Mouse (Mus musculus) lung, embryonic 14.5 days (tissue): ENCODE results near the gene Klhl2. TPM values are rescaled to one million over a fixed set of nuclear protein-coding genes. Genes with fewer than 3 reads are reported as not detected.

Experiments used
- ATAC-seq: fragments of 200-750 bp; cut with Nextera tagmentation; 2 replicates; pipeline ENCODE4 v1.8.0; 2017; ENCODE audit warnings: mild to moderate bottlenecking, moderate TSS enrichment, moderate library complexity; ENCODE audit not compliant: insufficient read depth
- DNase-seq: peaks from one replicate; pipeline ENCODE4 v3.0.0-alpha.2; 2015
- H3K27ac ChIP-seq: fragments of 300-500 bp; sonication (generic); 2 replicates; pipeline ENCODE4 v1.5.1; 2014; ENCODE audit warnings: low read depth, mild to moderate bottlenecking, moderate library complexity
- H3K27me3 ChIP-seq: fragments of 300-500 bp; sonication (generic); 2 replicates; pipeline ENCODE4 v1.6.1; 2014; ENCODE audit warnings: low read length, control low read depth; ENCODE audit not compliant: insufficient read depth
- H3K36me3 ChIP-seq: fragments of 300-500 bp; sonication (generic); 2 replicates; pipeline ENCODE4 v1.6.1; 2014; ENCODE audit warnings: control low read depth; ENCODE audit not compliant: insufficient read depth
- H3K4me1 ChIP-seq: fragments of 300-500 bp; sonication (generic); 2 replicates; pipeline ENCODE4 v1.6.1; 2014; ENCODE audit warnings: antibody characterized with exemption, control low read depth; ENCODE audit not compliant: insufficient read depth
- H3K4me2 ChIP-seq: fragments of 300-500 bp; sonication (generic); 2 replicates; pipeline ENCODE4 v1.6.1; 2014; ENCODE audit warnings: mild to moderate bottlenecking
- H3K4me3 ChIP-seq: fragments of 300-500 bp; sonication (generic); 2 replicates; pipeline ENCODE4 v1.5.1; 2014; ENCODE audit warnings: low read depth, low read length
- H3K9ac ChIP-seq: fragments of 300-500 bp; sonication (generic); 2 replicates; pipeline ENCODE4 v1.6.1; 2014
- H3K9me3 ChIP-seq: fragments of 300-500 bp; sonication (generic); 2 replicates; pipeline ENCODE4 v1.6.1; 2016; ENCODE audit warnings: low read depth, low read length, control low read depth
- CTCF ChIP-seq: IDR thresholded peaks from 2 replicates; pipeline ENCODE4 v1.5.1; 2016; ENCODE audit warnings: antibody characterized with exemption, low read depth
- WGBS: fragments of 180-500 bp; shearing (Covaris S2); extraction: QIAGEN DNeasy Blood & Tissue Kit; methylation state at CpG from one replicate; pipeline ENCODE4 v1.1.7; 2014; 5-methylcytosine and 5-hydroxymethylcytosine counted together
- polyA plus RNA-seq: library from polyadenylated mRNA; unstranded; fragments of >200 nt; fragmentation: Nextera tagmentation; extraction: Ambion mirVana; gene quantifications from 2 replicates; pipeline ENCODE4 v1.2.1, GENCODE M21; 2014

The Klhl2 gene
- polyA plus RNA-seq, 1 experiment from 2014 or later: 16.9 TPM

- ATAC-seq: no peak
Observed at GRCm38 (mm10) chr8:64831656-64832055, 18.2 kb downstream of the Klhl2 start.

GRCm38 (mm10) chr8:64829921-64830320, 19.9 kb downstream of the Klhl2 start:
- no peak overlapping the region for H3K4me2 ChIP-seq
- no peak for ATAC-seq
- peaks cover 10% of the 10 kb centered on the region; the same call in 1 of the 2 replicates for H3K36me3 ChIP-seq
- H3K4me3 ChIP-seq: no peak overlapping the region
- no peaks in the 10 kb centered on the region; the same call in 1 of the 2 replicates for H3K4me1 ChIP-seq
- no peak for TF ChIP-seq CTCF
- no peak for DNase-seq
- H3K9me3 ChIP-seq: no peaks in the 10 kb centered on the region
- no peaks in the 10 kb centered on the region for H3K27me3 ChIP-seq
- 87% methylated on average over 3 of the region's 3 CpGs for WGBS
- no peak overlapping the region for H3K27ac ChIP-seq
- H3K9ac ChIP-seq: no peak overlapping the region

More at GRCm38 (mm10) chr8:64831656-64832055, 18.2 kb downstream of the Klhl2 start:
- Histone ChIP-seq H3K4me1 (no peaks in the 10 kb centered on the region; the same call in 1 of the 2 replicates), H3K27ac (no peak overlapping the region), H3K9me3 (no peaks in the 10 kb centered on the region), H3K27me3 (no peaks in the 10 kb centered on the region), H3K9ac (no peak overlapping the region), H3K4me3 (no peak overlapping the region), H3K36me3 (peaks cover 10% of the 10 kb centered on the region; the same call in 1 of the 2 replicates), H3K4me2 (no peak overlapping the region)
- no peak for DNase-seq
- 74% methylated on average over 3 of the region's 3 CpGs for WGBS
- TF ChIP-seq CTCF: no peak

GRCm38 (mm10) chr8:64829391-64829790, 20.4 kb downstream of the Klhl2 start:
- H3K4me1 ChIP-seq: no peaks in the 10 kb centered on the region
- H3K36me3 ChIP-seq: peaks cover 10% of the 10 kb centered on the region; the same call in 1 of the 2 replicates
- no peak overlapping the region for H3K9ac ChIP-seq
- no peak for TF ChIP-seq CTCF
- 84% methylated on average over 9 of the region's 9 CpGs for WGBS
- H3K4me3 ChIP-seq: no peak overlapping the region
- H3K9me3 ChIP-seq: no peaks in the 10 kb centered on the region
- DNase-seq: no peak
- no peak for ATAC-seq
- no peak overlapping the region for H3K27ac ChIP-seq
- no peak overlapping the region for H3K4me2 ChIP-seq
- H3K27me3 ChIP-seq: no peaks in the 10 kb centered on the region

GRCm38 (mm10) chr8:64828466-64828865, 21.4 kb downstream of the Klhl2 start:
- no peak for TF ChIP-seq CTCF
- WGBS: 87% methylated on average over 15 of the region's 15 CpGs
- DNase-seq (no peak), ATAC-seq (no peak)
- H3K9ac ChIP-seq: no peak overlapping the region
- no peak overlapping the region for H3K27ac ChIP-seq
- H3K4me3 ChIP-seq: no peak overlapping the region
- no peak overlapping the region for H3K4me2 ChIP-seq
- H3K4me1 ChIP-seq: no peaks in the 10 kb centered on the region
- peaks cover 10% of the 10 kb centered on the region; the same call in 1 of the 2 replicates for H3K36me3 ChIP-seq
- no peaks in the 10 kb centered on the region for H3K9me3 ChIP-seq
- no peaks in the 10 kb centered on the region for H3K27me3 ChIP-seq

- Histone ChIP-seq H3K9ac (no peak overlapping the region), H3K4me1 (no peaks in the 10 kb centered on the region), H3K4me3 (no peak overlapping the region), H3K36me3 (peaks cover 11% of the 10 kb centered on the region; the same call in 1 of the 2 replicates), H3K27ac (no peak overlapping the region), H3K27me3 (no peaks in the 10 kb centered on the region), H3K9me3 (no peaks in the 10 kb centered on the region), H3K4me2 (no peak overlapping the region)
- TF ChIP-seq CTCF: no peak
- no peak for ATAC-seq
- no peak for DNase-seq
- 77% methylated on average over 10 of the region's 10 CpGs for WGBS
Observed at GRCm38 (mm10) chr8:64827356-64827755, 22.5 kb downstream of the Klhl2 start.

GRCm38 (mm10) chr8:64826461-64826860, 23.4 kb downstream of the Klhl2 start:
- H3K27me3 ChIP-seq: no peaks in the 10 kb centered on the region
- ATAC-seq (no peak), DNase-seq (no peak)
- no peaks in the 10 kb centered on the region for H3K4me1 ChIP-seq
- H3K4me3 ChIP-seq: no peak overlapping the region
- no peak overlapping the region for H3K4me2 ChIP-seq
- WGBS: 67% methylated on average over 8 of the region's 8 CpGs
- no peaks in the 10 kb centered on the region for H3K9me3 ChIP-seq
- no peak overlapping the region for H3K9ac ChIP-seq
- peaks cover 9% of the 10 kb centered on the region; the same call in 1 of the 2 replicates for H3K36me3 ChIP-seq
- TF ChIP-seq CTCF: no peak
- H3K27ac ChIP-seq: no peak overlapping the region; the same call in 1 of the 2 replicates

GRCm38 (mm10) chr8:64823905-64824304, 25.9 kb downstream of the Klhl2 start:
- Histone ChIP-seq H3K4me3 (no peak overlapping the region), H3K4me2 (no peak overlapping the region), H3K36me3 (peaks cover 7% of the 10 kb centered on the region; the same call in 1 of the 2 replicates), H3K9me3 (no peaks in the 10 kb centered on the region), H3K27ac (no peak overlapping the region), H3K27me3 (no peaks in the 10 kb centered on the region), H3K4me1 (no peaks in the 10 kb centered on the region), H3K9ac (no peak overlapping the region)
- DNase-seq: no peak
- 79% methylated on average over 11 of the region's 11 CpGs for WGBS
- TF ChIP-seq CTCF: no peak
- ATAC-seq: peak; percentile 14; the same call in 1 of the 2 replicates

GRCm38 (mm10) chr8:64820940-64821339, 28.9 kb downstream of the Klhl2 start:
- WGBS: 92% methylated on average over 4 of the region's 4 CpGs
- DNase-seq (no peak), ATAC-seq (no peak)
- Histone ChIP-seq H3K4me2 (no peak overlapping the region), H3K36me3 (0 out of 2 replicates have a peak, but pooled peaks cover 7% of the 10 kb centered on the region), H3K4me1 (no peaks in the 10 kb centered on the region), H3K27me3 (no peaks in the 10 kb centered on the region), H3K4me3 (no peak overlapping the region), H3K9ac (no peak overlapping the region), H3K27ac (no peak overlapping the region), H3K9me3 (no peaks in the 10 kb centered on the region)
- TF ChIP-seq CTCF: no peak
